Mouse (Mus musculus) embryonic facial prominence, embryonic 12.5 days (tissue): Measurements from ENCODE around the gene Sae1. TPM values are rescaled to one million over a fixed set of nuclear protein-coding genes. Genes with fewer than 3 reads are reported as not detected.

Experiments used
- ATAC-seq: fragments of 200-750 bp; cut with Nextera tagmentation; 2 replicates; pipeline ENCODE4 v1.8.0; 2017; ENCODE audit not compliant: insufficient number of reproducible peaks, insufficient read depth, low FRiP score, low TSS enrichment
- H3K27ac ChIP-seq: fragments of 300-500 bp; sonication (generic); 2 replicates; pipeline ENCODE4 v1.5.1; 2016; ENCODE audit warnings: mild to moderate bottlenecking
- H3K27me3 ChIP-seq: fragments of 300-500 bp; sonication (generic); 2 replicates; pipeline ENCODE4 v1.6.1; 2016; ENCODE audit warnings: mild to moderate bottlenecking, moderate library complexity
- H3K36me3 ChIP-seq: fragments of 300-500 bp; sonication (generic); 2 replicates; pipeline ENCODE4 v1.6.1; 2016; ENCODE audit warnings: mild to moderate bottlenecking
- H3K4me1 ChIP-seq: fragments of 300-500 bp; sonication (generic); 2 replicates; pipeline ENCODE4 v1.6.1; 2016
- H3K4me2 ChIP-seq: fragments of 300-500 bp; sonication (generic); replicated peaks from 2 replicates; pipeline ENCODE4 v1.6.1; 2016; ENCODE audit warnings: mild to moderate bottlenecking, moderate library complexity
- H3K4me3 ChIP-seq: fragments of 300-500 bp; sonication (generic); 2 replicates; pipeline ENCODE4 v1.5.1; 2016; ENCODE audit warnings: mild to moderate bottlenecking
- H3K9ac ChIP-seq: fragments of 300-500 bp; sonication (generic); 2 replicates; pipeline ENCODE4 v1.6.1; 2016; ENCODE audit warnings: mild to moderate bottlenecking, moderate library complexity
- H3K9me3 ChIP-seq: fragments of 300-500 bp; sonication (generic); 2 replicates; pipeline ENCODE4 v1.6.1; 2016; ENCODE audit warnings: mild to moderate bottlenecking, moderate library complexity
- WGBS: fragments of 180-500 bp; shearing (Covaris S2); methylation state at CpG from one replicate; pipeline ENCODE4 v1.1.7; 2016; 5-methylcytosine and 5-hydroxymethylcytosine counted together
- polyA plus RNA-seq: library from polyadenylated mRNA; unstranded; fragments of >200 nt; fragmentation: Nextera tagmentation; extraction: Ambion mirVana; gene quantifications from 2 replicates; pipeline ENCODE4 v1.2.1, GENCODE M21; 2016

Gene Sae1
- polyA plus RNA-seq, 1 experiment from 2014 or later, result 405 TPM

DNA sequence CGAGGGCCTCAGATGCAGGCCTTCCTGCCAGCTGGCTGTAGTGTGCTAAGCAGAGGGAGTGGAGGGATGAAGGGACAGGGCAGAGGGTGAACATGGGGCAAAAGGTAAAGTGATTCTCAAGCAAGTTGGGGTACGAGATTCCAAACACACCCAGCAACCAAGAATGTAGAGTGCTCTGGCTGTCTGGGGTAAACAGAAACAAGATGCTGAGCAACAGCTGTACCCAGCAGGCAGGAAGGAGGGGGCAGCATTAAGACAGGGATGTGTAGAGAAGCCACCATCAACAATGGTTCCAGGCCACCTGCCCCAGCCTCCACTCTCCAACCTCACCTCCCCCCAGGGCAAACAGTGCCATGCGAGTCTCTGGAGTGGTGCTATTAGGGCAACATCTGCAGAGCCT, 58.5 kb downstream of the Sae1 start:
- 74% methylated on average over 3 of the region's 3 CpGs for WGBS
- Histone ChIP-seq H3K4me2 (no peak overlapping the region), H3K4me3 (no peak overlapping the region), H3K9ac (peak overlapping the region; percentile 15; the same call in 1 of the 2 replicates), H3K36me3 (peaks cover 70% of the 10 kb centered on the region), H3K27me3 (no peaks in the 10 kb centered on the region), H3K4me1 (no peaks in the 10 kb centered on the region), H3K27ac (no peak overlapping the region), H3K9me3 (no peaks in the 10 kb centered on the region)
- ATAC-seq, result no peak

- peaks cover 59% of the 10 kb centered on the region for H3K36me3 ChIP-seq
- 87% methylated on average over 2 of the region's 2 CpGs for WGBS
Observed at GRCm38 (mm10) chr7:16326607-16326971, 61.0 kb downstream of the Sae1 start.

DNA sequence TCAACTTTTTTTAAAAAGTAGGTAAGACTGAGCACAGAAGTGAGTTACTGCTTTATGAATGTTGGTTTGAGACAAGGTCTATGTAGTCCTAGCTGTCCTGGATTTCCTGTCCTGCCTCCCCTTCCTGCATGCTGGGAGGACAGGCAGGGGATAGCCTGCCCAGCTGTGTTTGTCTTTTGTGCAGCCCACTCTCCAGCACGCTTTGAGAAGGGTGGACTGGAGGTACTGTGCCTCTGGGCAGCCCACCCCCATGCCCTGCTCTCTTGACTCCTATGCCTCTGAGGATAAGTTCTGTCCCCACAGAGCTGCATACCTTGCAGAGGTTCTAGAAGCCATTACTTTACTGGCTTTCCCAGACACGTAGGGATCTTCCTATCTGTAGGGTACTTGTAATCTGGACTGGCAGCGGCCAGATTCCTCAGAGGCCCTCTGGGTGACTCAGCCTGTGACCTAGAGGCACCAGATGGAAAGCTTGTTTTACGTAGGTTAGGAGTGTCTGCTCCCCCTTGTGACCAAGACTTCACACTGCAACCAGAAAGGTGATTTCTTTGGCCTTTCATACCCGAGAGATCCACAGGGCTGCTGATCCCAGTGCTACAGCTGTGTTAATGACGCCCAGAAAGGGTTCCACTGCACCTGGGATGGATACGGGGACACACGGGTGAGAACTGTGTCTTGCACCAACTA, 61.5 kb downstream of the Sae1 start:
- peak; percentile 35; the same call in 1 of the 2 replicates for ATAC-seq
- WGBS, result 26% methylated on average over 8 of the region's 8 CpGs
- Histone ChIP-seq H3K27me3 (no peaks in the 10 kb centered on the region), H3K4me1 (no peaks in the 10 kb centered on the region), H3K36me3 (peaks cover 56% of the 10 kb centered on the region), H3K9ac (no peak overlapping the region), H3K9me3 (no peaks in the 10 kb centered on the region), H3K4me3 (no peak overlapping the region), H3K4me2 (no peak overlapping the region), H3K27ac (0 out of 2 replicates have a peak overlapping the region, but pooled peaks have one; percentile 41)

More at GRCm38 (mm10) chr7:16326607-16326971, 61.0 kb downstream of the Sae1 start:
- no peak overlapping the region for H3K4me3 ChIP-seq
- no peak overlapping the region for H3K9ac ChIP-seq
- H3K27me3 ChIP-seq, result no peaks in the 10 kb centered on the region
- no peak overlapping the region for H3K4me2 ChIP-seq
- 0 out of 2 replicates have a peak overlapping the region, but pooled peaks have one; percentile 41 for H3K27ac ChIP-seq
- H3K4me1 ChIP-seq, result no peaks in the 10 kb centered on the region
- no peaks in the 10 kb centered on the region for H3K9me3 ChIP-seq
- peak; percentile 19; the same call in 1 of the 2 replicates for ATAC-seq

DNA sequence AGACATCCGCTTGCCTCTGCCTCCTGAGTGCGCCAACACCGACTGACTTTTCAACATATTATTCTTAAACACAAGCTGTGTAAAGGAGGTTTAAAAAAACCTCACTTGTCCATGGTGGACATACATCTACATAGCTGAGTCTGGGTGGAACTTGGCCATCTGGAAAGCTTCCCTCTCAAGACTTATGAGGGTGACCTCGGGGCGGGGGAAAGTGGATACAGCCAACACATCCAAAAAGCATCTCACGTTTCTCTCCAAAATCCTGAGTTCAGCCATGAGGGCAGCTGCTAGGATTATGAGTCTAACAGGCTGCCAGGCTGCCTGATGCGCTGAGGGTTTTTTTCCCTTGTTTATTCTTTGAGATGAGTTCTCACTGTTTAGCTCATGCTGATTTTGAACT, 62.9 kb downstream of the Sae1 start:
- H3K9me3 ChIP-seq, result no peaks in the 10 kb centered on the region
- ATAC-seq, result no peak

GRCm38 (mm10) chr7:16320479-16320878, 67.1 kb downstream of the Sae1 start:
- Histone ChIP-seq H3K27me3 (no peaks in the 10 kb centered on the region), H3K9me3 (no peaks in the 10 kb centered on the region), H3K36me3 (0 out of 2 replicates have a peak, but pooled peaks cover 7% of the 10 kb centered on the region), H3K27ac (no peak overlapping the region), H3K4me2 (no peak overlapping the region), H3K4me1 (no peaks in the 10 kb centered on the region), H3K9ac (no peak overlapping the region), H3K4me3 (no peak overlapping the region)
- ATAC-seq, result no peak
- 88% methylated on average over 6 of the region's 6 CpGs for WGBS

More for the DNA sequence above, 62.9 kb downstream of the Sae1 start:
- H3K36me3 ChIP-seq, result peaks cover 43% of the 10 kb centered on the region
- WGBS, result 82% methylated on average over 7 of the region's 7 CpGs
- H3K27ac ChIP-seq, result no peak overlapping the region
- H3K4me2 ChIP-seq, result no peak overlapping the region
- no peak overlapping the region for H3K4me3 ChIP-seq
- H3K27me3 ChIP-seq, result no peaks in the 10 kb centered on the region
- no peak overlapping the region for H3K9ac ChIP-seq
- no peaks in the 10 kb centered on the region for H3K4me1 ChIP-seq

DNA sequence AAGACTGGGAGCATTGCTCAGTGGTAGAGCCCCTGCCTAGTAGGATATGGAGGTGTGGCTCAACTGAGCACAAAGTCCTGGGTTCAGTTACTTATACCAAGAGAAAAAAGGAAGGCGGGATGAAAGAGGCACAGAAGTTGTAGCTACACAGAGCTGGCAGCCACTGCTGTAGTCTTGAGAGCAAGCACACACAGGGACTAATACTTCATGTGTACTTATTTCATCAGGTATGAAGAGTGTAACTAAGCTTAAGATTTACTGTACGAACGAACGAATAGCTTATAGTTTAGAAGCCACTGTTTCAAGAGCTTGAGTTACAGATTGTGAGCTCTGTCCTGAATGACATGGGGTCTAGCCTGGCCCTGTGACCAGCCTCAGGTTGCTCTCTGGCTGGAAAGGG, 68.4 kb downstream of the Sae1 start:
- Histone ChIP-seq H3K9me3 (no peaks in the 10 kb centered on the region), H3K9ac (no peak overlapping the region), H3K4me2 (no peak overlapping the region), H3K27ac (no peak overlapping the region), H3K36me3 (0 out of 2 replicates have a peak, but pooled peaks cover 5% of the 10 kb centered on the region), H3K4me1 (peaks cover 2% of the 10 kb centered on the region; the same call in 1 of the 2 replicates), H3K27me3 (no peaks in the 10 kb centered on the region), H3K4me3 (no peak overlapping the region)
- no peak for ATAC-seq
- 89% methylated on average over 4 of the region's 4 CpGs for WGBS

DNA sequence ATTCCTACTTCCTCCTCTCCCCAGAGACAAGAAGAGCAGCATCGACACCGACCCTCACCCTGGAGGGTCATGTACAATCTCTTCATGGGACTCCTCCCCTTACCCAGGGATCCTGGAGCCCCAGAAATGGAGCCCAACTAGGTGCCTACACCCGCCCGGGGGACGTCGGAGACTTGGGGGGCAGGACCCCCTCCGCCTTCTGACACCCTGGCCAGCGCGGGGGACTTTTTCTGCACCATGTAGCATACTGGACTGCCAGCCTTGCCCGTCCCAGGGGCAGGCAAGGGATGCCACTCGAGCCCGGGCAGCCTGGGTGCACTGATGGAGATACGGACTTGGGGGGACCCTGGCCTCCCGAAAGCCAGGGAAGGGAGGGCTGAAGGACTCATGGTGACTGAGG, 70.5 kb downstream of the Sae1 start:
- Histone ChIP-seq H3K27me3 (peaks cover 6% of the 10 kb centered on the region; the same call in 1 of the 2 replicates), H3K4me1 (peaks cover 20% of the 10 kb centered on the region), H3K4me3 (no peak overlapping the region), H3K9me3 (no peaks in the 10 kb centered on the region), H3K4me2 (no peak overlapping the region), H3K27ac (no peak overlapping the region), H3K36me3 (no peaks in the 10 kb centered on the region), H3K9ac (no peak overlapping the region)
- ATAC-seq, result no peak
- WGBS, result 81% methylated on average over 14 of the region's 14 CpGs

DNA sequence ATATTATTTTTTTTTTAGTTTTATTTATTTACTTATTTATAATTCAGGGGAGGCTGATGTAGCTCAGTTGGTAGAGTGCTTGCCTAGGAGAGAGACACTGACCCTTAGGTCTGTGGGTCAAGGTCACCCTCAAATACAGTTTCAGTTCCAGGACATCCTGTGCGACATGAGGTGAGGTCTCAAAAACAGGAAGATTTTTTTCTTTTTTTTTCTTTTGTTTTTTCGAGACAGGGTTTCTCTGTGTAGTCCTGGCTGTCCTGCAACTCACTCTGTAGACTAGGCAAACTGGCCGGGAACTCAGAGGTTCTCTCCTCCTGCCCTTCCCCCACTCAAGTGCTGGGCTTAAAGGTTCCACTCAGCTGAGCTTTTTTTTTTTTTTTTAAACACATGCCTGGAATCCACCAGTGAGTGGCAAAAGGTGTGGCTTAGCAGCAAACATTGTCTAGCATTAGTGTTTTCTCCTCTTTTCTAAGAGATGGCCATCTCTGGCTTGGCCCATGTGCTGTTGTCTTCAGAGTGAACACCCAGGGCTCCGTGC, 72.3 kb downstream of the Sae1 start:
- 51% methylated on average over 4 of the region's 4 CpGs for WGBS
- no peak for ATAC-seq

GRCm38 (mm10) chr7:16314221-16314775, 73.3 kb downstream of the Sae1 start:
- WGBS, result 7% methylated on average over 13 of the region's 13 CpGs
- H3K4me2 ChIP-seq, result peak overlapping the region; percentile 98
- peaks cover 43% of the 10 kb centered on the region for H3K4me1 ChIP-seq
- no peaks in the 10 kb centered on the region for H3K9me3 ChIP-seq
- no peaks in the 10 kb centered on the region for H3K36me3 ChIP-seq
- peak overlapping the region; percentile 71 for H3K4me3 ChIP-seq
- peak overlapping the region; percentile 68 for H3K9ac ChIP-seq
- H3K27ac ChIP-seq, result peak overlapping the region; percentile 90
- peaks cover 32% of the 10 kb centered on the region for H3K27me3 ChIP-seq
- peak; percentile 19; the same call in 1 of the 2 replicates for ATAC-seq

More for the DNA sequence above, 72.3 kb downstream of the Sae1 start:
- peaks cover 23% of the 10 kb centered on the region for H3K27me3 ChIP-seq
- peaks cover 36% of the 10 kb centered on the region for H3K4me1 ChIP-seq
- H3K9ac ChIP-seq, result no peak overlapping the region
- no peak overlapping the region for H3K4me3 ChIP-seq
- no peak overlapping the region for H3K4me2 ChIP-seq
- H3K36me3 ChIP-seq, result no peaks in the 10 kb centered on the region
- no peaks in the 10 kb centered on the region for H3K9me3 ChIP-seq
- no peak overlapping the region for H3K27ac ChIP-seq

DNA sequence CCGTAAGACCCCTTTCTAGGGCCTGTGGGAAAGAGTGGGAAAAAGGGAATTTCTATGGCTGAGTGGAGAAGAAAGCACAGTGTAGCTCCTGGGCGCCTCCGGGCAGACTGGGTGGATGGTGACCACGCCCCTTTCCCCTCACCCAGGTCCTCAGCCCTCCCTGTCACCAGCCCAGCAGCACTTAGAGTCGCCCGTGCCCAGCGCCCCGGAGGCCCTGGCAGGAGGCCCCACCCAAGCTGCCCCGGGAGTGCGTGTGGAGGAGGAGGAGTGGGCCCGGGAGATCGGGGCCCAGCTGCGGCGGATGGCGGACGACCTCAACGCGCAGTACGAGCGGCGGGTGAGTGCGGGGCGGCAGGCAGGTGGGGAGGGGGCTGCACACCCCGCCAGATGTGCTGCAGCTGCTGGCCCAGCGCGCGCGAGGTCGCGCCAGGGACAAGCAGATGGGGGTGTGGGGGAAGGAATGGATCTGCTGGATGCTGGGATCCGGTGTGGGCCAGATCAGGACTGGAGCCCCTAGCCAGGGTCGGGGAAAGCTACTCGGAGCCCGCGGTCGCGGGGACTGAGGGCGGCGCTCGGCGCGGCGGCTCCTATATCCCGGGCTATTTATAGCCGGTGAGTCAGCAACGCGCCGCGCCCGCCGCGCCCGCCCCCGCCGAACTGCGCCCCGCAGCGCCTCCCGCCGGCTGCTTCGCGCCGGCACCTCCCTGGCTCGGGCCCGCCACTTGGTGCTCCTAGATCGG, 74.0 kb downstream of the Sae1 start:
- Histone ChIP-seq H3K4me3 (peak overlapping the region; percentile 71), H3K9ac (peak overlapping the region; percentile 68), H3K4me1 (peaks cover 49% of the 10 kb centered on the region), H3K4me2 (peak overlapping the region; percentile 98), H3K9me3 (no peaks in the 10 kb centered on the region), H3K36me3 (no peaks in the 10 kb centered on the region), H3K27me3 (peaks cover 32% of the 10 kb centered on the region), H3K27ac (peak overlapping the region; percentile 90)
- peak; percentile 68 for ATAC-seq
- WGBS, result under 1% methylated on average over 60 of the region's 66 CpGs

DNA sequence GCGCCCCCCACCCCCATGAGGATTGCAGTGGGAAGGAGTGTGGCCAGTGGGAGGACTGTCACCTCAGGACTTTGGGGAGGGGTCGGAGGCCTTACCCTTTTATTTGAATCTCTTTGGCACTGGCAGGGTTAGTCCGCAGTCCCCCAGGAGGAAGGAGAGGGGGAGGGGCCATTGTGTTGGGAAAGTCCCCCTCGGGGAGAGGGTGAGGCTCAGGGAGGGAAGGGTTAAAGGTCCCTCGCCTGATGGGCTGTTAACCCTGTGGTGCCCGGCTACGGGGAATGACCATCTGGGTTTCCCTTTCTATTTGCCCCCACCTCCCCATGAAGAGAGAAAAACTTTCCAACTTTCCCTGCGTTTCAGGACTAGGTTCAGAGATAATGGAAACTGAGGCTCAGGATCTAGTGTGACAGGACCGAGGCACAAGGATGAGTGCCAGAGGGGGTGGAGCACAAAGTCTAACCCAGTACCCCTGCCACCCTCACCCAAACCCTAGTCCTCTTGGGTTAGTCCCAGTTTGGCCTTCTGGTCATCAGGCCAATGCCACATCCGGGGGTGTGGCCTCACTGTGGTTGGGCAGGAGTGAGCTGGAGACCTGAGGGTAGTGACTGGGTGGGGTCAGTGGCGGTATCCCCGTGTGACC, 74.8 kb downstream of the Sae1 start:
- peak overlapping the region; percentile 78 for H3K9ac ChIP-seq
- H3K4me1 ChIP-seq, result peaks cover 49% of the 10 kb centered on the region
- ATAC-seq, result no peak
- WGBS, result under 1% methylated on average over 12 of the region's 12 CpGs
- peaks cover 32% of the 10 kb centered on the region for H3K27me3 ChIP-seq
- peak overlapping the region; percentile 98 for H3K4me2 ChIP-seq
- H3K36me3 ChIP-seq, result no peaks in the 10 kb centered on the region
- peak overlapping the region; percentile 90 for H3K27ac ChIP-seq
- H3K4me3 ChIP-seq, result peak overlapping the region; percentile 71
- H3K9me3 ChIP-seq, result no peaks in the 10 kb centered on the region
